10 mouse cellular contexts compared by ENCODE assay signal in the genomic region with DNA sequence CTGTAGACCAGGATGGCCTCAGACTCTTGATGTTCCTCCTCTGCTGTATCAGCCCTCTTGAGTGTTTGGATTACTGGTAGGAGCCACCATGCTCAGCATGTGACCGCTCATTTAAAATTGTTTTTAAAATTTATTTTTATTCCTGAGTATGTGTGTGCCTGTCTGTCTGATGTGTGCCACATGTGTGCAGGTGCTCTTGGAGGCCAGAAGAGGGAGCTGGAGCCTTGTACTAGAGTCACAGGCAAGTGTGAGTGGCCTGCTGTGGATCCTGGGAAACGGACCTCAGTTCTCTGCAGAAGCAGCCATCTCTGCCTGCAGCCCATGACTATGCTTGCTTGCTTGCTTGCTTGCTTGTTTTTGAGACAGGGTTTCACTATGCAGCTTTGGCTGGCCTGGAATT. TPM values are rescaled to one million over a fixed set of nuclear protein-coding genes. Genes with fewer than 3 reads are reported as not detected.
DNase-seq lines count a peak whose midpoint lies in the region; ATAC-seq and TF ChIP-seq lines count a peak whose summit lies in the region.
"Had no signal": no experiment of that assay in that cellular context is flagged by ENCODE, and none has a peak within 500 bp of the region (broad histone marks: within the 10 kb centered on the region; RNA-seq: fewer than 3 reads in every experiment).

No protein-coding gene starts in this region.

- intact Hi-C loops in left cerebral cortex, postnatal 14 days (cut with DNase I): loop anchor here (5.0 to 10.0 kb wide), 2 partner anchors 98 to 536 kb away; a partner anchor contains a TSS

- TF ChIP-seq CTCF in kidney, adult 2 months (conservative IDR thresholded peaks at IDR 0.05; ENCODE audit: insufficient read depth, insufficient read length, low read depth, low read length): 0 out of 2 replicates have a peak, but pooled peaks have one; percentile 25
- peak; percentile 81 for TF ChIP-seq CTCF in E14TG2a.4 (conservative IDR thresholded peaks at IDR 0.05; ENCODE audit: low read length)
- TF ChIP-seq CTCF in cortical plate, adult 2 months (IDR thresholded peaks at IDR 0.05; ENCODE audit: extremely low read depth, insufficient read depth, low read length): peak; percentile 1; the same call in 1 of the 2 replicates

- ATAC-seq in kidney, embryonic 16.5 days (ENCODE audit: low FRiP score, low TSS enrichment): no peak

- no peaks in the 10 kb centered on the region for H3K9me3 ChIP-seq in kidney, embryonic 16.5 days (ENCODE audit: low read length)
- no peaks in the 10 kb centered on the region for H3K9me3 ChIP-seq in E14TG2a.4 (ENCODE audit: low read length)
- H3K9me3 ChIP-seq: embryonic facial prominence, embryonic 12.5 days; liver, embryonic 15.5 days; stomach, embryonic 15.5 days had no signal

- no peak overlapping the region for H3K27ac ChIP-seq in kidney, adult 2 months (ENCODE audit: insufficient read depth, low read depth, low read length)
- no peak overlapping the region for H3K27ac ChIP-seq in kidney, embryonic 16.5 days (ENCODE audit: low read length)
- no peak overlapping the region for H3K27ac ChIP-seq in cortical plate, adult 2 months (ENCODE audit: insufficient read depth, low read length)
- H3K27ac ChIP-seq: embryonic facial prominence, embryonic 12.5 days; liver, embryonic 15.5 days; stomach, embryonic 15.5 days had no signal

- DNase-seq in kidney, adult 2 months: no peak
- peak; percentile 35 for DNase-seq in 3134 (ENCODE audit: extremely low read depth, insufficient read length, low spot score)
- DNase-seq in urinary bladder, postnatal 10 days (ENCODE audit: low spot score): no peak
- DNase-seq in left cerebral cortex, postnatal 14 days (ENCODE audit: low spot score in 2 of 2): no peak

- TF ChIP-seq POLR2A in kidney, adult 2 months (IDR thresholded peaks at IDR 0.05; ENCODE audit: low read depth, low read length): no peak
- TF ChIP-seq POLR2A in cortical plate, adult 2 months (IDR thresholded peaks at IDR 0.05; ENCODE audit: extremely low read depth, insufficient read depth, low read length): no peak

- H3K4me1 ChIP-seq in kidney, adult 2 months (ENCODE audit: control insufficient read depth, insufficient read depth, low read length): 0 out of 2 replicates have a peak, but pooled peaks cover 3% of the 10 kb centered on the region
- H3K4me1 ChIP-seq in kidney, embryonic 16.5 days (ENCODE audit: insufficient read depth, low read length): peaks cover 17% of the 10 kb centered on the region
- peaks cover 80% of the 10 kb centered on the region for H3K4me1 ChIP-seq in E14TG2a.4 (replicated peaks; ENCODE audit: low read depth, low read length)
- no peaks in the 10 kb centered on the region; the same call in 1 of the 2 replicates for H3K4me1 ChIP-seq in cortical plate, adult 2 months (ENCODE audit: control insufficient read depth, insufficient read depth, low read length)

- 92% methylated on average over 2 of the region's 2 CpGs for WGBS in kidney, adult 2 months
- whole genome bisulfite sequencing in kidney, embryonic 16.5 days: 82% methylated on average over 2 of the region's 2 CpGs

- no peaks in the 10 kb centered on the region for H3K36me3 ChIP-seq in kidney, adult 2 months (ENCODE audit: control insufficient read depth, insufficient read depth, low read length)
- H3K36me3 ChIP-seq in kidney, embryonic 16.5 days (ENCODE audit: insufficient read depth, low read length): no peaks in the 10 kb centered on the region
- H3K36me3 ChIP-seq in E14TG2a.4 (ENCODE audit: insufficient read depth, low read length): no peaks in the 10 kb centered on the region
- H3K36me3 ChIP-seq: embryonic facial prominence, embryonic 12.5 days; liver, embryonic 15.5 days; stomach, embryonic 15.5 days had no signal

- H3K4me3 ChIP-seq in kidney, adult 2 months (ENCODE audit: insufficient read depth, low read depth, low read length): no peak overlapping the region
- no peak overlapping the region for H3K4me3 ChIP-seq in kidney, embryonic 16.5 days (ENCODE audit: low read length)
- no peak overlapping the region for H3K4me3 ChIP-seq in E14TG2a.4 (replicated peaks; ENCODE audit: low read length)
- H3K4me3 ChIP-seq in cortical plate, adult 2 months (ENCODE audit: insufficient read depth, low read length): no peak overlapping the region
- H3K4me3 ChIP-seq: embryonic facial prominence, embryonic 12.5 days; liver, embryonic 15.5 days; stomach, embryonic 15.5 days had no signal

- H3K4me2 ChIP-seq in kidney, embryonic 16.5 days (replicated peaks; ENCODE audit: low read depth, low read length): no peak overlapping the region
- H3K4me2 ChIP-seq: embryonic facial prominence, embryonic 12.5 days; liver, embryonic 15.5 days; stomach, embryonic 15.5 days had no signal

- H3K27me3 ChIP-seq in kidney, adult 2 months (replicated peaks; ENCODE audit: control insufficient read depth, insufficient read depth, low read length): no peaks in the 10 kb centered on the region
- H3K27me3 ChIP-seq in kidney, embryonic 16.5 days (ENCODE audit: insufficient read depth, low read length): no peaks in the 10 kb centered on the region
- no peaks in the 10 kb centered on the region for H3K27me3 ChIP-seq in E14TG2a.4 (ENCODE audit: insufficient read depth, low read length)
- H3K27me3 ChIP-seq: embryonic facial prominence, embryonic 12.5 days; liver, embryonic 15.5 days; stomach, embryonic 15.5 days had no signal

- no peak overlapping the region for H3K9ac ChIP-seq in kidney, embryonic 16.5 days (replicated peaks; ENCODE audit: low read length)
- H3K9ac ChIP-seq: embryonic facial prominence, embryonic 12.5 days; liver, embryonic 15.5 days; stomach, embryonic 15.5 days had no signal

RNA-seq across cellular contexts. Expression of a gene that starts 2.4 kb away (rescaled TPM):
- polyA plus RNA-seq in kidney, adult 2 months (2012; rRNA removed): 24.1 and 34.3 TPM in 2 replicates
- 237 and 260 TPM in 2 replicates for polyA plus RNA-seq in kidney, embryonic 16.5 days (2015; fragmentation: Nextera tagmentation; extraction: Ambion mirVana)
- 108 and 111 TPM in 2 replicates for polyA plus RNA-seq in cortical plate, adult 2 months (2012; rRNA removed)
- total RNA-seq in left cerebral cortex, postnatal 14 days (2021): 100 to 1,000 TPM; 113 to 114 TPM

Comparison
In these comparisons a context has a peak if more than half of its experiments do, and no peak if none do; other contexts are left out.
1. CTCF ChIP-seq: peak in every context shown above with its lines; median percentile 81 in E14TG2a.4; 25 in kidney, adult 2 months; 1 in cortical plate, adult 2 months.